Mouse (Mus musculus) C3H10T1/2 (cell line): Measurements from ENCODE around the gene C130026I21Rik. TPM values are rescaled to one million over a fixed set of nuclear protein-coding genes. Genes with fewer than 3 reads are reported as not detected.

ENCODE experiments used
- polyA plus RNA-seq, 2 experiments: library from polyadenylated mRNA; unstranded; fragments of >200 nt; fragmentation: generic; extraction: Trizol; gene quantifications; one replicate each; pipeline ENCODE4 v1.2.1; 2012; ENCODE audit warnings: missing spikeins in 2 of 2

The C130026I21Rik gene
- polyA plus RNA-seq, result under 1 TPM; 0.02 to 0.35 TPM

DNA sequence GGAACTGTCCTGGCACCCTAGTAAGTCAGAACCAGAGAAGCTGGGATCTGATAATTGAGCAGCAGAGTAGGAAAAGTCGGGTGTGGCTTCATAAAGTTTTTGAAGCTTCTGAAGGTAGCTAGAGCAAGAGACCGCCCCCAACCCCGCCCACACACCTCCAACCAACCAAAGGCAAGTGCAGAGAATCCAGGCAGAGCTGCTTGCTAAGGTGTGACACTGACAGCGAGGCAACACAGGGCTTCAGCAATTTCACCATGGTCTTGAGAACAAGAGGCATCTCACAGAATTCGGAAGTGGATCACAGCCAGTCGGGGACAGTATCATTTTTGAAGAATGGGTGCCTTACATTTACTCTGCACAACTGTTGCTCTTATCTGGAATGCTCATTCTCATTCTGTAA lies at the start of gene C130026I21Rik:
TSS of gene C130026I21Rik (minus strand) at position 101 of the 400 bp plus-strand sequence.

DNA sequence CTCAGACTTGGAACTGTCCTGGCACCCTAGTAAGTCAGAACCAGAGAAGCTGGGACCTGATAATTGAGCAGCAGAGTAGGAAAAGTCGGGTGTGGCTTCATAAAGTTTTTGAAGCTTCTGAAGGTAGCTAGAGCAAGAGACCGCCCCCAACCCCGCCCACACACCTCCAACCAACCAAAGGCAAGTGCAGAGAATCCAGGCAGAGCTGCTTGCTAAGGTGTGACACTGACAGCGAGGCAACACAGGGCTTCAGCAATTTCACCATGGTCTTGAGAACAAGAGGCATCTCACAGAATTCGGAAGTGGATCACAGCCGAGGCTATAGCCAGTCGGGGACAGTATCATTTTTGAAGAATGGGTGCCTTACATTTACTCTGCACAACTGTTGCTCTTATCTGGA lies 160.6 kb downstream of the C130026I21Rik start, which contains the start of gene A530032D15Rik:
TSS of gene A530032D15Rik (minus strand) at position 101 of the 400 bp plus-strand sequence.

DNA sequence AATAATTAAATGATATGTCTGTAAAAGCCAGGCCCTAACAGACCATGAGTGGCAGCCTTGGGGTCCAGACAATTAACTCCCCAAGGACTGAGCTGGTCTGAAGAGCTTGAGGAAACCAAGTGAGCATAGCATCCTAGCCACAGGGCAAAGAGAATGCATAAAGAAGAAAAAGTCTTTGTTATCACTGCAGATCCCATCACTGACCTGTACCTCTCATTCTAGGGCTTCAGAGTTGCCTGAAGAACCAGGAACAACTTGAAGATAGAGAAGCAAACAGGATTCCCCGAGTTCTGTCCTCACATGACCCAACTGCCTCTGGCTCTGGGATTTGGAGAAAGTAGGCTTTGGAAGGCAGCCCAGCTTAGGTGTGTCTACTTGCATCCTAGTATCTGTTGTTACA lies 170.5 kb downstream of the C130026I21Rik start, which contains the start of gene Gm10553:
TSS of gene Gm10553 (plus strand) at position 301 of the 400 bp plus-strand sequence.

Other genes starting within 250 kb of the C130026I21Rik start
- under 1 TPM in 1 of 2 experiments, not detected in 1; 0.21 TPM for gene Gm10553, start 170.4 kb downstream of the C130026I21Rik start, polyA plus RNA-seq
- gene A530032D15Rik, start 160.7 kb downstream of the C130026I21Rik start, polyA plus RNA-seq, result under 1 TPM in 1 of 2 experiments, not detected in 1; 0.22 TPM